Mouse (Mus musculus): ENCODE results near the gene Trmt1. TPM values are rescaled to one million over a fixed set of nuclear protein-coding genes. Genes with fewer than 3 reads are reported as not detected.

The Trmt1 gene
- 68.7 and 73.8 TPM in 2 replicates for polyA plus RNA-seq (2015; fragmentation: Nextera tagmentation; extraction: Ambion mirVana)

- H3K36me3 ChIP-seq: peaks cover 32% of the 10 kb centered on the region
- ATAC-seq (replicated peaks; ENCODE audit: low FRiP score): peak; percentile 9
- H3K9ac ChIP-seq: peak within 1 kb of the TSS; percentile 99
- H3K4me1 ChIP-seq: peaks cover 55% of the 10 kb centered on the region
- WGBS: 13% methylated on average over 20 of the region's 20 CpGs
- H3K4me3 ChIP-seq (replicated peaks): peak within 1 kb of the TSS; percentile 99
- H3K9me3 ChIP-seq (replicated peaks): no peaks in the 10 kb centered on the region
- H3K4me2 ChIP-seq: peak within 1 kb of the TSS; percentile 90
- peak within 1 kb of the TSS; percentile 95 for H3K27ac ChIP-seq
- H3K27me3 ChIP-seq: no peaks in the 10 kb centered on the region
These were observed at the start of gene Trmt1 for GRCm38 (mm10) chr8:84686191-84687002. Trmt1 (plus strand) TSS chr8:84686307.

- Histone ChIP-seq H3K4me1 (peaks cover 38% of the 10 kb centered on the region), H3K27me3 (no peaks in the 10 kb centered on the region), H3K27ac (peak overlapping the region; percentile 94), H3K9ac (peak overlapping the region; percentile 62), H3K4me3 (replicated peaks) (peak overlapping the region; percentile 60), H3K4me2 (peak overlapping the region; percentile 88), H3K36me3 (no peaks in the 10 kb centered on the region), H3K9me3 (replicated peaks) (no peaks in the 10 kb centered on the region)
- 34% methylated on average over 8 of the region's 8 CpGs for WGBS
- no peak for ATAC-seq (replicated peaks; ENCODE audit: low FRiP score)
These were observed 48.1 kb upstream of the Trmt1 start for GRCm38 (mm10) chr8:84637946-84638554.

DNA sequence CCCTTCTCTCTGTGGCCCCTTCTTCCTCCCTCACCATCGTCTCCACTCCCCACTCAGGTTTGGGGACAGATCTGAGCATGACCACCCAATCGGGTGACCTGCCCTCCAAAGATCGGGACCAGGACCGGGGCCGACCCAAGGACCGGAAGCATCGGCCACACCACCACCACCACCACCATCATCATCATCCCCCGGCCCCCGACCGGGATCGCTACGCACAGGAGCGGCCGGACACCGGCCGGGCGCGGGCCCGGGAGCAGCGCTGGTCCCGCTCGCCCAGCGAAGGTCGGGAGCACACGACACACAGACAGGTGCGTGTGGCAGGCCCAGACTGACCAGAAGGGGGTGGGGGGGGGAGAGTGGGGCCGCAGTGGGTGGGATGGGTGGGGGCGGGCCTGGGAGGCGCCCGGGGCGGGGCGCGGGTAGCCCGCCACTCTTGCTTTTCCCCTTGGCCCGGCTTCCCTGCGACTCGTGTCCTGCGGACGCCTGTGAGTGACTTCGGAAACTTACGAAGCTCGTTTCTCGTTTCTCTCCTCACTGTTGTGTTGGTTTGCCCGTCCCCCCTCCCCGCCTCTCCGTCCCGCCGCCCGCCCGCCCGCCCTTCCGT is 47.4 kb upstream of the Trmt1 start:
- Histone ChIP-seq H3K9me3 (replicated peaks) (no peaks in the 10 kb centered on the region), H3K4me1 (peaks cover 38% of the 10 kb centered on the region), H3K27ac (peak overlapping the region; percentile 94), H3K4me3 (replicated peaks) (peak overlapping the region; percentile 60), H3K36me3 (no peaks in the 10 kb centered on the region), H3K9ac (peak overlapping the region; percentile 62), H3K27me3 (no peaks in the 10 kb centered on the region), H3K4me2 (peak overlapping the region; percentile 88)
- ATAC-seq (replicated peaks; ENCODE audit: low FRiP score): peak; percentile 24
- WGBS: 1% methylated on average over 50 of the region's 52 CpGs

DNA sequence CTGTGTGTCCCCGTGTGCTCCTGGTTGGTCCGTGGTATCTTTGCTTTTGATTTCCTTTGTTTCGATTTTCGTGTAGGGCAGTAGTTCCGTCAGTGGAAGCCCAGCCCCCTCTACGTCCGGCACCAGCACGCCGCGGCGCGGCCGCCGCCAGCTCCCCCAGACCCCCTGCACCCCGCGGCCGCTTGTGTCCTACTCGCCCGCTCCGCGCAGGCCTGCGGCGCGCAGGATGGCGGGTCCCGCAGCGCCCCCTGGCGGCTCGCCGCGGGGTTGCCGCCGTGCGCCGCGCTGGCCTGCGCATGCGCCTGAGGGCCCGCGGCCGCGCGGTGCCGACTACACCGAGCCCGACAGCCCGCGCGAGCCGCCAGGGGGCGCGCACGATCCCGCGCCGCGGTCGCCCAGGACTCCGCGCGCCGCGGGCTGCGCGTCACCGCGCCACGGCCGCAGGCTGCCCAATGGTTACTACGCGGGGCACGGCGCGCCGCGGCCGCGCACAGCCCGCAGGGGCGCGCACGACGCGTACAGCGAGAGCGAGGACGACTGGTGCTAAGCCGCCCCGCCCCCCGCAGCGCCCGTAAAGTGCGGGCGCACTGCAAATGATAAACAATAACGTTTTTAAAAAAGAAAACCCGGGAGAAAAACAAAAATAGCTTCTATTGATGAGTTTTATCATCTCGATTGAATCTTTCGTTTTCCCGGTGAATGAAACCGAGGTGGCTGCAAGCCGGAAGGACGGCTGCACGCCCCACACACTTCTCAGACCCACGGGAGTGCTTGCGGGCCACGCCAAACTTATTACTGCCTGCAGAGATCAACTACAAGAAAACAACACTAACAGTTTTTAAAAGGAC is 46.7 kb upstream of the Trmt1 start:
- Histone ChIP-seq H3K4me2 (peak overlapping the region; percentile 88), H3K27me3 (no peaks in the 10 kb centered on the region), H3K9me3 (replicated peaks) (no peaks in the 10 kb centered on the region), H3K9ac (peak overlapping the region; percentile 62), H3K36me3 (no peaks in the 10 kb centered on the region), H3K4me3 (replicated peaks) (peak overlapping the region; percentile 60), H3K27ac (peak overlapping the region; percentile 94), H3K4me1 (peaks cover 34% of the 10 kb centered on the region)
- under 1% methylated on average over 106 of the region's 106 CpGs for WGBS
- ATAC-seq (replicated peaks; ENCODE audit: low FRiP score): peak; percentile 94

DNA sequence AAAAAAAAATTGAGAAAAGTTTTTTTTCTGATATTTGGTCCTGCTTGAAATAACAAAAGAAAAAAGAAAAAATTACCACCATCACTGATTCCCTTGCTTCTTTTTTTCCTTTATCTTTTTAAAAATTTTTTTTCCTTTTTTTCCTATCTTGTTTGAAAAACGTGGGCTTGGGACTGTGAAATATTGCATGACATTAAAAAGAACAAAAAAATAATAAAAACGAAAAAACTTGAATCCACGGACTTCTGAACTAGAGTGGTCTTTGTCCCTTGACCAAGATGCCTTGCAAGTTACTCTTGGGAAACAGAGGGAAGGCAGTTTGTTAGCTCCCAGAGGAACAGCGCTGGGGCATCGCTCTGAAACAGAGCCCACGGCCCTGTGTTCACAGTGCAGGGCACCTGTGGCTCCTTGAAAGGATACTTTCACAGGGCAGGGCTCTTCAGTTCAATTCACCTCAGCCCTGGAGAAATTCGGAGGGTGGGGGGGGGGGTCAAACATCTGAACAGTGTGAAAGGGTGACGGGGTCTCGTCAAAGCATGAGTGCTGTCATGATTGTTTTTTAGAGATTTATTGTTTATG is 46.0 kb upstream of the Trmt1 start:
- ATAC-seq (replicated peaks; ENCODE audit: low FRiP score): no peak
- Histone ChIP-seq H3K27ac (peak overlapping the region; percentile 66), H3K27me3 (no peaks in the 10 kb centered on the region), H3K4me3 (replicated peaks) (peak overlapping the region; percentile 60), H3K4me2 (peak overlapping the region; percentile 88), H3K36me3 (no peaks in the 10 kb centered on the region), H3K4me1 (peaks cover 30% of the 10 kb centered on the region), H3K9me3 (replicated peaks) (no peaks in the 10 kb centered on the region), H3K9ac (peak overlapping the region; percentile 42; the same call in 1 of the 2 replicates)
- 30% methylated on average over 9 of the region's 9 CpGs for WGBS

DNA sequence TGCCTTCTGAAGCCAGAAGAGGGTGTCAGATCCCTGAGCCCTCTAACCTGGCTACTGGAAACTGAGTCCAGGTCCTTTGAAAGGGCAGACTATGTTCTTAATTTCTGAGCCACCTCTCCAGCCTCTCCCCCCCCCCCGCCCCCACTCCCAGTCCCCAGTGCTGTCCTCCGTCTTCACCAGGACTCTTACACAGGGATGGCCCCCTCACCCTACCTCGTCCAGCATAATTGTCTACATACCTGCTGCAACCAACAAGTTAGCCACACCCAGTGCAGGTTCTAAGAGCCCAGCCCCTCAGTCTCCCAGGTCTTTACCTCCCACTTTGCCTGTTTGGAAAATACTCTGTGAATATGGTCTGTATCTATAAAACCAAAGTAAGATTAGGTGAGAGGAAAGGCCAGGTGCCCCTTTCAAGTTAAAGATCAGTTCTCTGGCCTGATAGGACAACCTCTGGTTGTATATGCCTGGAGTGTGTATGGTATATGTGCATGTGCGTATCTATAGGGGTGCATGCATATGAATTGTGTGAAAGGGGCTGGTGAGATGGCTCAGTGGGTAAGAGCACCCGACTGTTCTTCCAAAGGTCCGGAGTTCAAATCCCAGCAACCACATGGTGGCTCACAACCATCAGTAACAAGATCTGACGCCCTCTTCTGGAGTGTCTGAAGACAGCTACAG is 45.4 kb upstream of the Trmt1 start:
- WGBS: 70% methylated on average over 7 of the region's 7 CpGs
- Histone ChIP-seq H3K27ac (0 out of 2 replicates have a peak overlapping the region, but pooled peaks have one; percentile 66), H3K4me1 (peaks cover 23% of the 10 kb centered on the region), H3K9ac (no peak overlapping the region), H3K4me2 (0 out of 2 replicates have a peak overlapping the region, but pooled peaks have one; percentile 88), H3K36me3 (no peaks in the 10 kb centered on the region), H3K9me3 (replicated peaks) (no peaks in the 10 kb centered on the region), H3K4me3 (replicated peaks) (no peak overlapping the region), H3K27me3 (no peaks in the 10 kb centered on the region)
- ATAC-seq (replicated peaks; ENCODE audit: low FRiP score): no peak

DNA sequence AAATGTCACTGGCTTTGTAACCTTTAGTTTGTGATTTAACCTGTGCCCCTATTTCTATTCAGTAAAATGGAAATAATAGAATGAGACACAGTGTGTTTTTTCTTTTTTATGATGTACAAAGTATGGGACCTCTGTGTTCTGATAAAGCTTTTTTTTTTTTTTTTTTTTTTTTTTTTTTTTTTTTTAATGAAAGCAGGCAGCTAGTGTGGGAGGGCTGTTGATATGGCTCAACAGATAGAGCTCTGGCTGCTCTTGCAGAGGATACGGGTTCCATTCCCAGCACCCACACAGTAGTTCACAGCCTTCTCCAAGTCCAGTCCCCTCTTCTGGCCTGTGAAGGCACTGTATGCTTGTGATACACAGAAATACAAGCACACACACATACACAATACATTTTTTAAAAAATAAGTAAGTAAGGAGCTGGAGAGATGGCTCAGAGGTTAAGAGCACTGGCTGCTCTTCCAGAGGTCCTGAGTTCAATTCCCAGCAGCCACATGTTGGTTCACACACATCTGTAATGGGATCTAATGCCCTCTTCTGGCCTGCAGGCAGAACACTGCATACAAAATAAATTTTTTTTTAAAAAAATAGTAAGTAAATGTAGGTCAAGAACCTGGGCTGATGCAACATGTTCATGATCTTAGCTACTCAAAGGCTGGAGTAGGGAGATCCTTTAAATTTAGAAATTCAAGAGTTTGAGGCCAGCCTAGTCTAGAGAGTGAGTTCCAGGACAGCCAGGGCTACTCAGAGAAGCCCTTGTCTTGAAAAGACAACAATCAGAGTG is 44.3 kb upstream of the Trmt1 start:
- Histone ChIP-seq H3K36me3 (no peaks in the 10 kb centered on the region), H3K9me3 (replicated peaks) (no peaks in the 10 kb centered on the region), H3K27ac (no peak overlapping the region), H3K4me1 (peaks cover 16% of the 10 kb centered on the region), H3K4me2 (no peak overlapping the region), H3K27me3 (no peaks in the 10 kb centered on the region), H3K4me3 (replicated peaks) (no peak overlapping the region), H3K9ac (no peak overlapping the region)
- WGBS: 68% methylated on average over 1 of the region's 1 CpGs
- ATAC-seq (replicated peaks; ENCODE audit: low FRiP score): no peak

DNA sequence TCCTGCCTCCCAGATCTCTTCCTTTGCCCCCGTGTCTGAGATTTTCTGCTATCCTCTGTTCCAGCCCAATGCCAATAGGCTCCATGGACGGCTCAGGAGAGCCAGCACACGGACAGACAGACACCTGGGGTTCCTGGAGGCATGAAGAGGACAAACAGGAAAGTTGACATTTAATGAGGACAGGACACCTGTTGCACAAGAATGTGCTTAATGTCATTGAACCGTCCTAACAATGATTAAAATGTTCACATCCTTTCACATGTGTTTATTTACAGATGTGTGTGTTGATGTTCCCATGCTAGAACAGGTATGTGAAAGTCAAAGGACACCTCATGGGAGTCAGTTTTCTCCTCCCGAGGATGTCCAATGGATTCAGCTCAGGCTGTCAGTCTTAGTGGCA is 43.1 kb upstream of the Trmt1 start:
- Histone ChIP-seq H3K9ac (no peak overlapping the region), H3K9me3 (replicated peaks) (no peaks in the 10 kb centered on the region), H3K4me2 (no peak overlapping the region), H3K4me3 (replicated peaks) (no peak overlapping the region), H3K27ac (no peak overlapping the region), H3K27me3 (no peaks in the 10 kb centered on the region), H3K36me3 (no peaks in the 10 kb centered on the region), H3K4me1 (peaks cover 20% of the 10 kb centered on the region)
- ATAC-seq (replicated peaks; ENCODE audit: low FRiP score): no peak
- 76% methylated on average over 5 of the region's 5 CpGs for WGBS

DNA sequence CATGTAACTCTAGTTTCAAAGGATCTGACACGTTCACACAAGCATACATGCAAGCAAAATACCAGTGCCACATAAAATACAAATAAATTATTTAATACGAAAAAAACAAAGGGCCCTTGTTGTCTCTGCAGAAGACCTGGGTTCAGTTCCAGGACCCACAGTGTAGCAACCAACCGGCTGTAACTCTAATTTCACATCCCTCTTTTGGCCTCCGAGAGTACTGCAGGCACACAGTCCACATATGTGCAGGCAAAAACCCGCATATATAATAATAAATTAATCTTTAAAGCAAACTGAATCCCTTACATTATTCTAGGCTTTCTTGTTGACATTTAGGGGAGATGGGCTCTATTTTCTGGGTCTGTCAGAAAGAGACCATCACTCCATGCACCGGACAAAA is 39.3 kb upstream of the Trmt1 start:
- Histone ChIP-seq H3K4me2 (peak overlapping the region; percentile 56; the same call in 1 of the 2 replicates), H3K9me3 (replicated peaks) (no peaks in the 10 kb centered on the region), H3K4me1 (peaks cover 8% of the 10 kb centered on the region), H3K36me3 (no peaks in the 10 kb centered on the region), H3K9ac (no peak overlapping the region), H3K4me3 (replicated peaks) (no peak overlapping the region), H3K27me3 (no peaks in the 10 kb centered on the region), H3K27ac (peak overlapping the region; percentile 69)
- WGBS: 63% methylated on average over 6 of the region's 6 CpGs
- ATAC-seq (replicated peaks; ENCODE audit: low FRiP score): no peak

- WGBS: 4% methylated on average over 14 of the region's 14 CpGs
- H3K4me1 ChIP-seq: peaks cover 8% of the 10 kb centered on the region
- no peaks in the 10 kb centered on the region for H3K27me3 ChIP-seq
- H3K9me3 ChIP-seq (replicated peaks): no peaks in the 10 kb centered on the region
- peak overlapping the region; percentile 56 for H3K4me2 ChIP-seq
- no peaks in the 10 kb centered on the region for H3K36me3 ChIP-seq
- peak overlapping the region; percentile 26 for H3K4me3 ChIP-seq (replicated peaks)
- 0 out of 2 replicates have a peak, but pooled peaks have one; percentile 67 for ATAC-seq (replicated peaks; ENCODE audit: low FRiP score)
- peak overlapping the region; percentile 21; the same call in 1 of the 2 replicates for H3K9ac ChIP-seq
- H3K27ac ChIP-seq: peak overlapping the region; percentile 69
These were observed 38.6 kb upstream of the Trmt1 start for GRCm38 (mm10) chr8:84647461-84647901.
